Mouse (Mus musculus) neutrophil, adult 65 days (primary cell): ENCODE results near the gene Rplp0. TPM values are rescaled to one million over a fixed set of nuclear protein-coding genes. Genes with fewer than 3 reads are reported as not detected.

Source experiments
- total RNA-seq: library from RNA; stranded (reverse); gene quantifications from 2 replicates; pipeline ENCODE4 v1.2.4, GENCODE M21; 2023

Rplp0 gene
- 522 and 542 TPM in 2 replicates for total RNA-seq

DNA sequence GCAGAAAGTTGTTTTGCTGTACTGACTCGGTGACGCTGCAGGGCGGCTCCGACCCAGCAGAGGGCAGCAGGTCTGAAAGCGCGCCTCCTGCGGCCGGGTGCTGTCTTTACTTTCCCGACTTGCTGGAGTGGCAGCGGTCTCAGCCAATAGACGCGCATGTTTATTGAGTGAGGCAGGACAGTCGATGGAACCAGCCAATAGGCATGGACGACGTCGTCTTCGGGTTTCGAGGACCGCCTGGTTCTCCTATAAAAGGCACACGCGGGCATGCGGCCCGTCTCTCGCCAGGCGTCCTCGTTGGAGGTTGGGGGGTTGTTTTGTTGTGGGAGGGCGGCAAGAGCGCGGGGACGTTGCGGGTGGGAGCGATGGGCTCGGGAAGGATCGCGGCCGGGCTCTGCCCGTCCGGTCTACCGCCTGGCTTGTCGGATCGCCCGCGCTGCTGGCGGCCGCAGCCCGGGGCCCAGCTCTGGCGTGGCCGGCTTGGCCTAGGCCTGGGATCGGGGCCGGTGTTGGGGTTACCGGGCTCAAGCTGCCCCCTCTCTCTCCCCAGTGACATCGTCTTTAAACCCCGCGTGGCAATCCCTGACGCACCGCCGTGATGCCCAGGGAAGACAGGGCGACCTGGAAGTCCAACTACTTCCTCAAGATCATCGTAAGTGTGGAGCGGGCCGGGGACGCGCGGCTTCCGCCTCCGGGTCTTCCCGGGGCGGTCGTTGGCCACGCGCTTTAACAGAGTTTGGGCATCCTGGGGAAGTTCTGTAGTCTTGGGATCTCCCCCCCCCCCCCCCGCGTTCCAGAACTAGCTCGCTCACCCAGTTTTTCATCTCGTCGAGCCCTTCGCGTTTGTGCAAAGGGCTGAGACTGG, at the start of gene Rplp0:
Gene Rplp0 (plus strand): TSS at position 231 of the 865 bp plus-strand sequence.

GRCm38 (mm10) chr5:115564737-115565393, 5.6 kb downstream of the Rplp0 start, which contains the start of gene Gcn1l1:
Gcn1l1 (plus strand) TSS chr5:115565254.

Other genes starting within 250 kb of the Rplp0 start
- gene Srsf9, start 232.3 kb upstream of the Rplp0 start, total RNA-seq = 43.0 and 57.0 TPM in 2 replicates
- 4.6 and 6.4 TPM in 2 replicates for gene Gatc, start 218.3 kb upstream of the Rplp0 start, total RNA-seq
- 16.3 and 17.9 TPM in 2 replicates for gene Triap1, start 218.2 kb upstream of the Rplp0 start, total RNA-seq
- 186 and 217 TPM in 2 replicates for gene Cox6a1, start 210.5 kb upstream of the Rplp0 start, total RNA-seq
- not detected in 2 replicates for gene Msi1, start 129.9 kb upstream of the Rplp0 start, total RNA-seq
- not detected in 2 replicates for gene Pla2g1b, start 93.2 kb upstream of the Rplp0 start, total RNA-seq
- 1.4 and 6.7 TPM in 2 replicates for gene Sirt4, start 74.7 kb upstream of the Rplp0 start, total RNA-seq
- 398 and 435 TPM in 2 replicates for gene Pxn, start 52.8 kb upstream of the Rplp0 start, total RNA-seq
- 20.9 and 33.2 TPM in 2 replicates for gene Gcn1l1, start 5.8 kb downstream of the Rplp0 start, total RNA-seq
- gene Rab35, start 72.4 kb downstream of the Rplp0 start, total RNA-seq = 65.3 and 65.9 TPM in 2 replicates
- gene Bicdl1, start 172.2 kb downstream of the Rplp0 start, total RNA-seq = 1.1 and 1.2 TPM in 2 replicates